14 mouse cellular contexts compared by ENCODE assay signal in the genomic region with DNA sequence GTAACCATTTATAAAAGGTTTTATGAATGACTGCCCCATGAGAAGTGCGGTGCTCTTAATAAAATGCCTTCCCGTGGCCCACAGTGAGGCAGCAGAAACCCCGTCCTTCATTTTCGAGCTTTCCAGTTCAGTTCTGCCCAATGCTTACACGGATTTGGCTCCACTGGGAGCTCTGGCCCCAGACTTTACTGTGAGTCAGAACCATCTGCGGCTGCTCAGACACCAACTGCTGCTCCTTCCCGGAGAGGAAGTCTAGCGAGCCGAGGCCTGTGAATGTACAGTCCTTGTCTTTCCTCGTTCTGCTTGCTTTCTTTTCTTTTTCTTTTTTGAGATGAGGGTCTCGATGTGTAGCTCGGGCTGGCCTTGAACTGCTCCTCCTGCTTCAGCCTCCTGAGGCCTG. TPM values are rescaled to one million over a fixed set of nuclear protein-coding genes. Genes with fewer than 3 reads are reported as not detected.
DNase-seq lines count a peak whose midpoint lies in the region; ATAC-seq and TF ChIP-seq lines count a peak whose summit lies in the region.
"Had no signal": no experiment of that assay in that cellular context is flagged by ENCODE, and none has a peak within 500 bp of the region (broad histone marks: within the 10 kb centered on the region; RNA-seq: fewer than 3 reads in every experiment).

No protein-coding gene starts in this region.

- no peak overlapping the region for H3K27ac ChIP-seq in cerebellum, adult 2 months (ENCODE audit: insufficient read depth, low read length)
- H3K27ac ChIP-seq: embryonic facial prominence, embryonic 10.5 days; liver, embryonic 13.5 days; midbrain, embryonic 15.5 days; neural tube, embryonic 13.5 days had no signal

- peaks cover 6% of the 10 kb centered on the region; the same call in 1 of the 2 replicates for H3K4me1 ChIP-seq in cerebellum, adult 2 months (ENCODE audit: control insufficient read depth, insufficient read depth, low read length)
- H3K4me1 ChIP-seq: embryonic facial prominence, embryonic 10.5 days; liver, embryonic 13.5 days; midbrain, embryonic 15.5 days had no signal

- ATAC-seq in CD4-positive, CD25-positive, alpha-beta regulatory T cell, adult 4 months: no peak
- ATAC-seq: midbrain, embryonic 15.5 days had no signal

- no peak for TF ChIP-seq CTCF in cerebellum, adult 2 months (IDR thresholded peaks at IDR 0.05; ENCODE audit: borderline replicate concordance, insufficient read depth, low read depth, low read length)

- no peak for TF ChIP-seq POLR2A in cerebellum, adult 2 months (IDR thresholded peaks at IDR 0.05; ENCODE audit: borderline replicate concordance, insufficient read depth, low read length)

- intact Hi-C loops in left cerebral cortex, postnatal 25 days (cut with DNase I): no loop called here

- H3K4me3 ChIP-seq in cerebellum, adult 2 months (replicated peaks; ENCODE audit: insufficient read depth, low read depth, low read length): no peak overlapping the region
- H3K4me3 ChIP-seq: embryonic facial prominence, embryonic 10.5 days; liver, embryonic 13.5 days; midbrain, embryonic 15.5 days; neural tube, embryonic 13.5 days had no signal

- no peaks in the 10 kb centered on the region for H3K27me3 ChIP-seq in cerebellum, adult 2 months (ENCODE audit: control insufficient read depth, insufficient read depth, low read length)
- H3K27me3 ChIP-seq: liver, embryonic 13.5 days; midbrain, embryonic 15.5 days; neural tube, embryonic 13.5 days had no signal

- 15% methylated on average over 12 of the region's 12 CpGs for WGBS in cerebellum, adult 2 months

- DNase-seq in adrenal gland, adult 2 months: peak; percentile 26
- no peak for DNase-seq in adrenal gland, adult 8-10 months
- peak; percentile 69 to 82 for DNase-seq in cerebellum, adult 2 months
- peak; percentile 62 for DNase-seq in layer of hippocampus, adult 11-12 months (ENCODE audit: low spot score)
- peak; percentile 51 to 82 for DNase-seq in left cerebral cortex, postnatal 25 days (ENCODE audit: low spot score in 2 of 2)
- no peak for DNase-seq in testis, postnatal 14 days (ENCODE audit: low spot score)
- no peak for DNase-seq in lung, postnatal 25 days (ENCODE audit: low spot score)
- DNase-seq: kidney, adult 18-20 months; liver, embryonic 13.5 days; lung, postnatal 36 days had no signal

RNA-seq across cellular contexts. Expression of gene Tyw1, which starts 35.4 kb away (rescaled TPM):
- 10 to 100 TPM; 25.8 to 32.3 TPM for total RNA-seq in adrenal gland, adult 2 months (2021)
- polyA plus RNA-seq in adrenal gland, adult 2 months (2012; rRNA removed): 8.1 and 8.2 TPM in 2 replicates
- 10 to 100 TPM; 34.0 to 36.4 (median 35.7) TPM for total RNA-seq in adrenal gland, adult 8-10 months (2022)
- polyA plus RNA-seq in cerebellum, adult 2 months (2012; rRNA removed): 17.8 and 17.9 TPM in 2 replicates
- 10 to 100 TPM; 15.5 to 16.4 TPM for total RNA-seq in left cerebral cortex, postnatal 25 days (2021)
- polyA plus RNA-seq in CD4-positive, CD25-positive, alpha-beta regulatory T cell, adult 4 months (2017; shearing (Covaris generic)): 10 to 100 TPM; 22.1 to 44.6 TPM

RNA-seq across cellular contexts. Expression of gene Sbds, which starts 35.4 kb away (rescaled TPM):
- total RNA-seq in adrenal gland, adult 2 months (2021): 100 to 1,000 TPM; 103 to 138 TPM
- polyA plus RNA-seq in adrenal gland, adult 2 months (2012; rRNA removed): 44.3 and 46.6 TPM in 2 replicates
- 100 to 1,000 TPM; 101 to 115 (median 106) TPM for total RNA-seq in adrenal gland, adult 8-10 months (2022)
- 92.5 and 95.5 TPM in 2 replicates for polyA plus RNA-seq in cerebellum, adult 2 months (2012; rRNA removed)
- 10 to 100 TPM; 73.5 to 75.5 TPM for total RNA-seq in left cerebral cortex, postnatal 25 days (2021)
- polyA plus RNA-seq in CD4-positive, CD25-positive, alpha-beta regulatory T cell, adult 4 months (2017; shearing (Covaris generic)): 100 to 1,000 TPM; 124 to 164 TPM

Comparison
In these comparisons a context has a peak if more than half of its experiments do, and no peak if none do; other contexts are left out.
1. DNase-seq: peak in adrenal gland, adult 2 months (single experiment), cerebellum, adult 2 months (2 of 2), layer of hippocampus, adult 11-12 months (single experiment) and left cerebral cortex, postnatal 25 days (2 of 2); none in adrenal gland, adult 8-10 months (single experiment), testis, postnatal 14 days (single experiment) and lung, postnatal 25 days (single experiment).